Mouse (Mus musculus) lung, adult 2 months (tissue): Measurements from ENCODE around the gene Gabrr3.

Experiments
- CTCF ChIP-seq: fragments of 200-500 bp; IDR thresholded peaks from 2 replicates; pipeline ENCODE4 v1.5.1; 2011; ENCODE audit warnings: mild to moderate bottlenecking, low read length, control low read depth; ENCODE audit not compliant: insufficient read depth
- POLR2A ChIP-seq: fragments of 200-500 bp; IDR thresholded peaks from 2 replicates; pipeline ENCODE4 v1.6.1; 2011; ENCODE audit warnings: low read depth, mild to moderate bottlenecking, control low read depth, low read length, borderline replicate concordance; ENCODE audit errors: extremely low read depth

- TF ChIP-seq CTCF, result no peak
- no peak for TF ChIP-seq POLR2A
Measured at GRCm38 (mm10) chr16:59401985-59402384, 5.1 kb upstream of the Gabrr3 start.
